Mouse (Mus musculus): ENCODE data around the gene Fuz. TPM values are rescaled to one million over a fixed set of nuclear protein-coding genes. Genes with fewer than 3 reads are reported as not detected.
A peak's percentile ranks its signal among the peaks of the same experiment; 100 is the strongest.

Fuz gene
- polyA plus RNA-seq, 1 experiment from 2014 or later = 19.7 TPM

- H3K27ac ChIP-seq (ENCODE audit: low read depth) = no peak overlapping the region
- no peaks in the 10 kb centered on the region for H3K27me3 ChIP-seq (replicated peaks; ENCODE audit: control insufficient read depth, insufficient read depth, low read length)
- H3K4me2 ChIP-seq (ENCODE audit: low read length) = no peak overlapping the region
- peaks cover 56% of the 10 kb centered on the region for H3K36me3 ChIP-seq (ENCODE audit: control insufficient read depth, insufficient read depth, low read length)
- no peak overlapping the region for H3K9ac ChIP-seq (ENCODE audit: low read length)
- peaks cover 49% of the 10 kb centered on the region for H3K4me1 ChIP-seq (replicated peaks; ENCODE audit: control insufficient read depth, insufficient read depth, low read length)
- WGBS = 82% methylated on average over 24 of the region's 24 CpGs
- no peak overlapping the region for H3K4me3 ChIP-seq (ENCODE audit: low read depth, low read length)
- H3K9me3 ChIP-seq (ENCODE audit: control insufficient read depth, low read length) = no peaks in the 10 kb centered on the region
- ATAC-seq (replicated peaks; ENCODE audit: low FRiP score, low TSS enrichment, low read depth) (no peak), DNase-seq (ENCODE audit: low spot score) (no peak)
Observed at GRCm38 (mm10) chr7:44864595-44865542, 31.0 kb upstream of the Fuz start.

GRCm38 (mm10) chr7:44866276-44867009 lies 29.4 kb upstream of the Fuz start:
- Histone ChIP-seq H3K27me3 (replicated peaks; ENCODE audit: control insufficient read depth, insufficient read depth, low read length) (no peaks in the 10 kb centered on the region), H3K4me3 (ENCODE audit: low read depth, low read length) (peak overlapping the region; percentile 21; the same call in 1 of the 2 replicates), H3K9me3 (ENCODE audit: control insufficient read depth, low read length) (no peaks in the 10 kb centered on the region), H3K27ac (ENCODE audit: low read depth) (peak overlapping the region; percentile 38; the same call in 1 of the 2 replicates), H3K4me2 (ENCODE audit: low read length) (peak overlapping the region; percentile 79), H3K9ac (ENCODE audit: low read length) (peak overlapping the region; percentile 29; the same call in 1 of the 2 replicates), H3K36me3 (ENCODE audit: control insufficient read depth, insufficient read depth, low read length) (peaks cover 52% of the 10 kb centered on the region), H3K4me1 (replicated peaks; ENCODE audit: control insufficient read depth, insufficient read depth, low read length) (peaks cover 41% of the 10 kb centered on the region)
- no peak for ATAC-seq (replicated peaks; ENCODE audit: low FRiP score, low TSS enrichment, low read depth)
- DNase-seq (ENCODE audit: low spot score) = no peak
- WGBS = 45% methylated on average over 15 of the region's 15 CpGs

- ATAC-seq (replicated peaks; ENCODE audit: low FRiP score, low TSS enrichment, low read depth) = no peak
- Histone ChIP-seq H3K27me3 (replicated peaks; ENCODE audit: control insufficient read depth, insufficient read depth, low read length) (no peaks in the 10 kb centered on the region), H3K4me1 (replicated peaks; ENCODE audit: control insufficient read depth, insufficient read depth, low read length) (peaks cover 41% of the 10 kb centered on the region), H3K9ac (ENCODE audit: low read length) (0 out of 2 replicates have a peak overlapping the region, but pooled peaks have one; percentile 6), H3K4me2 (ENCODE audit: low read length) (peak overlapping the region; percentile 79), H3K4me3 (ENCODE audit: low read depth, low read length) (peak overlapping the region; percentile 97), H3K36me3 (ENCODE audit: control insufficient read depth, insufficient read depth, low read length) (peaks cover 47% of the 10 kb centered on the region), H3K27ac (ENCODE audit: low read depth) (no peak overlapping the region), H3K9me3 (ENCODE audit: control insufficient read depth, low read length) (no peaks in the 10 kb centered on the region)
- WGBS = 58% methylated on average over 19 of the region's 19 CpGs
- no peak for DNase-seq (ENCODE audit: low spot score)
Observed at GRCm38 (mm10) chr7:44867010-44867702, 28.7 kb upstream of the Fuz start.

- Histone ChIP-seq H3K4me1 (replicated peaks; ENCODE audit: control insufficient read depth, insufficient read depth, low read length) (peaks cover 41% of the 10 kb centered on the region), H3K36me3 (ENCODE audit: control insufficient read depth, insufficient read depth, low read length) (peaks cover 41% of the 10 kb centered on the region), H3K27ac (ENCODE audit: low read depth) (no peak overlapping the region), H3K27me3 (replicated peaks; ENCODE audit: control insufficient read depth, insufficient read depth, low read length) (no peaks in the 10 kb centered on the region), H3K4me3 (ENCODE audit: low read depth, low read length) (peak overlapping the region; percentile 97), H3K9me3 (ENCODE audit: control insufficient read depth, low read length) (no peaks in the 10 kb centered on the region), H3K4me2 (ENCODE audit: low read length) (peak overlapping the region; percentile 79), H3K9ac (ENCODE audit: low read length) (peak overlapping the region; percentile 97)
- no peak for ATAC-seq (replicated peaks; ENCODE audit: low FRiP score, low TSS enrichment, low read depth)
- DNase-seq (ENCODE audit: low spot score) = no peak
- WGBS = 41% methylated on average over 9 of the region's 9 CpGs
Observed at GRCm38 (mm10) chr7:44867802-44868201, 28.1 kb upstream of the Fuz start.

GRCm38 (mm10) chr7:44868465-44868864 lies 27.4 kb upstream of the Fuz start:
- 5% methylated on average over 16 of the region's 16 CpGs for WGBS
- peaks cover 34% of the 10 kb centered on the region for H3K36me3 ChIP-seq (ENCODE audit: control insufficient read depth, insufficient read depth, low read length)
- no peak for DNase-seq (ENCODE audit: low spot score)
- H3K9me3 ChIP-seq (ENCODE audit: control insufficient read depth, low read length) = no peaks in the 10 kb centered on the region
- H3K9ac ChIP-seq (ENCODE audit: low read length) = peak overlapping the region; percentile 97
- H3K4me1 ChIP-seq (replicated peaks; ENCODE audit: control insufficient read depth, insufficient read depth, low read length) = peaks cover 41% of the 10 kb centered on the region
- peak overlapping the region; percentile 97 for H3K4me3 ChIP-seq (ENCODE audit: low read depth, low read length)
- peak overlapping the region; percentile 99; the same call in 1 of the 2 replicates for H3K27ac ChIP-seq (ENCODE audit: low read depth)
- peak overlapping the region; percentile 79 for H3K4me2 ChIP-seq (ENCODE audit: low read length)
- ATAC-seq (replicated peaks; ENCODE audit: low FRiP score, low TSS enrichment, low read depth) = no peak
- H3K27me3 ChIP-seq (replicated peaks; ENCODE audit: control insufficient read depth, insufficient read depth, low read length) = no peaks in the 10 kb centered on the region

- Histone ChIP-seq H3K4me3 (ENCODE audit: low read depth, low read length) (peak overlapping the region; percentile 97), H3K27me3 (replicated peaks; ENCODE audit: control insufficient read depth, insufficient read depth, low read length) (no peaks in the 10 kb centered on the region), H3K9me3 (ENCODE audit: control insufficient read depth, low read length) (no peaks in the 10 kb centered on the region), H3K9ac (ENCODE audit: low read length) (peak overlapping the region; percentile 97), H3K36me3 (ENCODE audit: control insufficient read depth, insufficient read depth, low read length) (peaks cover 28% of the 10 kb centered on the region), H3K27ac (ENCODE audit: low read depth) (peak overlapping the region; percentile 99), H3K4me2 (ENCODE audit: low read length) (peak overlapping the region; percentile 79), H3K4me1 (replicated peaks; ENCODE audit: control insufficient read depth, insufficient read depth, low read length) (peaks cover 41% of the 10 kb centered on the region)
- 1% methylated on average over 99 of the region's 108 CpGs for WGBS
- ATAC-seq (replicated peaks; ENCODE audit: low FRiP score, low TSS enrichment, low read depth) = peak; percentile 59
- DNase-seq (ENCODE audit: low spot score) = peak; percentile 87
Observed at GRCm38 (mm10) chr7:44868919-44869696, 26.8 kb upstream of the Fuz start.

- peak within 1 kb of the TSS; percentile 79 for H3K4me2 ChIP-seq (ENCODE audit: low read length)
- H3K4me1 ChIP-seq (replicated peaks; ENCODE audit: control insufficient read depth, insufficient read depth, low read length) = peaks cover 40% of the 10 kb centered on the region
- H3K27ac ChIP-seq (ENCODE audit: low read depth) = peak within 1 kb of the TSS; percentile 99
- H3K36me3 ChIP-seq (ENCODE audit: control insufficient read depth, insufficient read depth, low read length) = peaks cover 20% of the 10 kb centered on the region
- peak; percentile 89 for ATAC-seq (replicated peaks; ENCODE audit: low FRiP score, low TSS enrichment, low read depth)
- H3K9me3 ChIP-seq (ENCODE audit: control insufficient read depth, low read length) = no peaks in the 10 kb centered on the region
- no peaks in the 10 kb centered on the region for H3K27me3 ChIP-seq (replicated peaks; ENCODE audit: control insufficient read depth, insufficient read depth, low read length)
- WGBS = 4% methylated on average over 29 of the region's 29 CpGs
- peak within 1 kb of the TSS; percentile 97 for H3K9ac ChIP-seq (ENCODE audit: low read length)
- peak; percentile 96 for DNase-seq (ENCODE audit: low spot score)
- H3K4me3 ChIP-seq (ENCODE audit: low read depth, low read length) = peak within 1 kb of the TSS; percentile 97
Observed at GRCm38 (mm10) chr7:44869697-44870528, 26.0 kb upstream of the Fuz start, which contains the start of gene Ptov1. Gene Ptov1, minus strand, starts transcription at chr7:44869788.

Measured in intestine, embryonic 14.5 days (tissue).